Mouse (Mus musculus) MEL-GATA-1-ER (cell line): ENCODE measurements around the gene Vmn1r86.
"Not testable (repeated sequence)": the region's sequence is repeated elsewhere in the genome, so short reads cannot be mapped to it uniquely, and the experiment has no call there.

Source experiments
- DNase-seq: peaks from one replicate; pipeline ENCODE4 v3.0.0-alpha.2; 2012; ENCODE audit warnings: low read depth; ENCODE audit errors: extremely low read depth

Gene Vmn1r86

DNA sequence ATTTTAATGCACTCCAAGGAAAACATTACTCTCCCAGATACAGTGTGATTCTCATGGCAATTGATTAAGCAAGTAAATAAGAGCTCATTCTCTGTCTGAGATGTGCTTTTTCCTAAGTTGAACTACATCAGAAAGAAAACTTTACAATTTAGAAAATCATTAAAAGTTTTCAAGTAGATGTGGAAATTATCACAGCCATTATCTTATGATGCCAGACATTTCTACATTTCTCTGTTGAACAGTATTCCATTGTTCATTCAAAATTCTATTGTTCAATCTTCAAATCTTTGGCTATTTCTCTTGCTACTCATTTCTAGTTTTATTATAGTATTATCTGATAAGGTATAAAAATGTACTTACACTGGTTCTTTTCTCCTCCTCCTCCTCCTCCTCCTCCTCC is at the start of gene Vmn1r86:
TSS of gene Vmn1r86 (minus strand) at position 101 of the 400 bp plus-strand sequence.
- no peak for DNase-seq

DNA sequence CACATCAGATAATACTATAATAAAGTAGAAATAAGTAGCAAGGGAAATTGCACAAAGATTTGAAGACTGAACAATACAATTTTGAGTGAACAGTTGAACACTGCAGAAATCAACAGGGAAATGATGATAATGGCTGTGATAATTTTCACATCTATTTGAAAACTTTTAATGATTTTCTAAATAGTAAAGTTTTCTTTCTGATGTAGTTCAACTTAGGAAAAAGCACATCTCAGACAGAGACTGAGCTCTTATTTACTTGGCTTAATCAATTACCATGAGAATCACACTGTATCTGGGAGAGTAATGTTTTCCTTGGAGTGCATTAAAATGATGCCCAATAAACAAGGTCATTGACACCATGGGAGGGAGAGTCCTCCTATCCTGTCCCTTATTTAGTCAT is 39.6 kb upstream of the Vmn1r86 start, which contains the start of gene Vmn1r88:
TSS of gene Vmn1r88 (plus strand) at position 301 of the 400 bp plus-strand sequence.
- no peak for DNase-seq

DNA sequence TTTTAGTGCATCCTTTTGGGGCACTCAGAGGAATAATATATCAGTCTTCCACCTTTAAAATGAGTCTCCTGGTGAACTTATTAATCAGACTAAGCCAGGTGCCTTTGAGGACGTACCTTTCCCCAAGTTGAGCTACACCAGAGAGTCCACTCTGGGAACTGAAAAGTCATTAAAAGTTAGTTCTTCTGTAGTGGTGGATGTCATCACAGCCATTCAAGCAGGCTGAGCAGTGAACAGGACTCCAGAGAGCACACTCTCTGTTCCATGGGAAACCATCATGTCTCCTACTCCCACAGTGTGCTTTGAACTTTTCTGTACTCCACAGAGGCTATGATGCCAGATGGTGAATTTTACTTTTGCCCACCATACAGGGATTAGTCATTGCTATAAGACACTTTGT is 20.3 kb upstream of the Vmn1r86 start, which contains the start of gene Vmn1r87:
TSS of gene Vmn1r87 (minus strand) at position 101 of the 400 bp plus-strand sequence.
- DNase-seq = no peak

DNA sequence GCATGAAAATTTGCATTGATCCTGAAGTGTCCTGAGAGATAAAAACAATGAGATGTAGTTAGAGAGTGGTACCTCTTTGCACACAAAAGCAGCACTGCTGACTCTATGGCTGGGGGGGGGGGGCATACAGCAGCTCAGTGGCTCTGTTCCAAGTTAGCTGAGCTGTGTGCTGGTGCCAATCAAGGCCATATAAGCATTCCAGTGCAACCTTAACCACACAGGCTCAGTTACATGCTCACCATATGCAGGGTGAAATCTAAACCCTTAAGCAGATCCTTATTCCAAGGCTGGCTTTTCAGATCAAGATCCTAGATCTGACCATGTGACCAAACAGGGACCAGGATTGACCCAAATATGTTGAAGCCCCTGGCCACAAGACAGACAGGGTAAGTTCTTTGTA is 17.6 kb upstream of the Vmn1r86 start:
- no peak for DNase-seq

DNA sequence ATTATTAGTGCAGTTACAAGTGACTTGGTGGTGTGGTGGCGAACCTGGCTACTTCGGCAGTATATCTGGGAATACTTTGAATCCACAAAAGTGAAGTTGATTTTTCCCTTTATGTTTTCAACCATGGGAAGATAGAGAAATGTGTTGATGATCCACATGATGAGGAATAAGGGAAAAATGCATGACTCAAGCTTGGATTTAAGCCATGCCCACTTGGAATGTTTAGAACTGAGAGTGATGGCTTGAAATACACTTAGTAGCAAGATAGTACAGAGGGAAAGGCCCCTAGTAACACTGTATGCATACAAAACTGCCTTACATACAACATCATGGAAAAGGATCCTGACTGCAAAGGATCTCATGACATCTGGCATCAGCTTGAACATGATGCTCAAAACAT is 12.1 kb upstream of the Vmn1r86 start:
- DNase-seq = no peak

DNA sequence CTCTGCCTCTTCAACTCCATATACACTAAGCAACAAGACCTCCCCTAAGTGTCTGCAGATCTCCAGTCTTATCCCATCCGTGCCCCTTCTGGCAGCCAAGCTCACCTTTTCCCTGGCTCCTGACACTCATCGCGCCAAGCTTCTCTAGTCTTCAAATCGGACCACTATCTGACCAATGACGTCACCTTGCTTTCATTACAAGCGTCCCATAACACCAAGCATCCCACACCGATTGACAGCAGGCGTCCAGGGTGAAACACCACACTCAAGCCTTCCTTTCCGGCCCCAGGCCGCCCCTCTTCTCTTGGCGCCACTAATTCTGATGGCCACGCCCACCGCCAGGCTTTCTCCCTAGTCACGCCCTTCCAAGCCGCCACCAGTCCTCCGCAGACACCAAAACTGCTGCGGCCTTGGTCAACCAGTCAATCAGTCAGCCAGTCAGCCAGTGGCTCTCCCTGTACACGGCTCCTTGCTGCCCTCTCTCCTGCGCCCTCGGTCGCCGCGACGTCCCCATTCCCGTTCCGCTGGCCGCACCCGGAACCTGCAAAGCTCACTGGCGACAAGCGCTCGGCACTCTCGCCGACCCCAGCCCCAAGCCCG is 3.9 kb upstream of the Vmn1r86 start:
- peak; percentile 5 for DNase-seq

DNA sequence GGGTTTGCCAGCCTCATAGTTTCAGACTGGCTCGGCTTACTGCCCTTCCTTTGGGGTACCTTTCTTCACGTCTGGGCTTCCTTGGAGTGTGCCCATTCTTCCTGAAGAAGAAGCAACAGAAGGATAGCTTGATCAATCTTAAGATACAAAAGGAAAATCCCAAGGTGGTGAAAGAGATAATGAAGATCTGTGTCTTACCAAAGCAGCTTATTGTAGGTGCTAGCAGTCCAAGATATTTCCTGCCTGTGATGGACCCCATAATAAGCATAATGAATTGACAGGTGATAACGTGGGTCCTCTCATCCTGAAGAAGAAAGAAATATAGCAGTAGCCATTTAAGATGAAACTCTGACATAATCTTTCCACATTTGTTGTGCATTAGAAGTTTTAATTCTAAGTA is 24.6 kb downstream of the Vmn1r86 start, which contains the start of gene Vmn1r85:
TSS of gene Vmn1r85 (minus strand) at position 101 of the 400 bp plus-strand sequence.
- no peak for DNase-seq

DNA sequence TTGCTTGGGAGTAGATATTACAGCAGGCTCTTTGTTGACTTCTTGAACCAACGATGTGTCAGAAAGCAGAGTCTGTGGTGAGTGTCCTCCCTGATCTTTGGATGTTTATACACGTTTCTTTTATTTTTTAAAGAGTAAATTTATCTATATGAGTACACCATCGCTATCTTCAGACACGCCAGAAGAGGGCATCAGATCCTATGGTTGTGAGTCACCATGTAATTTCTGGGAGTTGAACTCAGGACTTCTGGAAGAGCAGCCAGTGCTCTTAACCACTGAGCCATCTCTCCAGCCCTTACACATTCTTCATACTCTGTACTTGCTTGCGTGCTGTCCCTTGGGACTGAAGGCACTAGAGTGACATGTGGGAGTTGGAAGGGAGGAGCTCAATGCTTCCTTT is 47.4 kb downstream of the Vmn1r86 start:
- no peak for DNase-seq

DNA sequence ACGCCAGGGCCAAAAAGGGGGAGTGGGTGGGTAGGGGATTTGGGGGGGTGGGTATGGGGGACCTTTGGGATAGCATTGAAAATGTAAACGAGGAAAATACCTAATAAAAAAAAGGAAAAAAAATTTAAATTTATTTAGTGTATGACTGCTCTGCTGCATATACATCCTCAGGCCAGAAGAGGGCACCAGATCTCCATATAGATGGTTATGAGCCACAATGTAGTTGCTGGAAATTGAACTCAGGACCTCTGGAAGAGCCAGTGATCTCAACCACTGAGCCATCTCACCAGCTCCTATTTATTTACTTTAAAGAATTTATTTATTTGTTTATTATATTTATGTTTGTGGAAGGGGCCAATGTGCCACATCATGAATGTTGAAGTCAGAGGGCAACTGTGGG is 56.3 kb downstream of the Vmn1r86 start:
- DNase-seq = not testable (repeated sequence)

DNA sequence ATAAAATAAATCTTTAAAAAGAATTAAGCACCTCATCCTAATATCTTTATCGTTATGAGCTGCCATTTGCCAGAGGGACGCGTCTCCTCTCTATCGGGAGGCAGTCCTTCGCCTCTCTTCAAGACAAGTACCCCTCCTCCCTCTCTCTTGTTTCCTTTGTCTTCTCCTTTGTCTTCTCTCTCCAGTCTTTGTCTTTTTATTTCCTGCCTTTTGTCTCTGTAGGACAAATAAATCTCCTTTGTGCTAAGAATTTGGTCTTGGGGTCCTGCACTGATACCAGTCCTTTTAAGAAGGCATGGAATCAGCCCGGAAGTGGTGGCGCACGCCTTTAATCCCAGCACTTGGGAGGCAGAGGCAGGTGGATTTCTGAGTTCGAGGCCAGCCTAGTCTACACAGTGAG is 60.2 kb downstream of the Vmn1r86 start:
- DNase-seq = no peak

DNA sequence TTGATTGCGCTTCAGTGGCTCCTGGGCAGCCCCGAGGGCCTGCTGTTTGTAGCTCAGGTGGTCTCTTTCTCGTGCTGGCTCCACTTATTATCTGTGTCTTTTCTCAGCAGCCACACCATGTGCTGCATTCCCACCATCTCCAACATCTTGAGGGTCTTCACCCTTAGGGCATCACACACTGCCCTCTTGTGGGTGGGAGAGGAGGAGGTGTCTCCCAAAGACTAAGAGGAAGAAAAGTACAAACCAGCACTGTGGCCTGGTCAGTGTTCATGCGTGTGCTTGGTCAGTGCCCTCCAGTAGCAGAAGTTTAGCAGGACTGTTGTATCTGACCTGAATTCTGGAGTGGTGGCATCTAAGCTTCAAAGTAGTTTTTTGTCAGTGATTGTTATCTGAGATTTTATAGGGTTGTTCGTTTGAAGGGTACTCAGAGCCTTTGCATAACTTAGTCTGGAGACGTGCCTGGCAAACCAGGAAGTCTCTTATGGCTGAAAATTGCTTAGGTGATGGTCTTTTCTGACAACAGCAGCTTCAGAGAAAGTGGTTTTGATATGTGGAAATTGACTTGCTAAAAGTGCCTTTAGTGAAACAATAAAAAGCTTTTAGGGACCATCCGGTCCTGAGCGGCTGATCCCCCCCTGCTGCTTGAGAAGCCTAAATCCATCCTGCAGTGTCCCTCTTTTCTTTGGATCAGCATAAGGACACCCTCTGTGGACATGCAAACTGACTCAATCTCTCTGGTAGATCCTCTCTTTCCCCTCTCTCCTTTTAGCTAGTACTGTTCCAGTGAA is 62.6 kb downstream of the Vmn1r86 start:
- DNase-seq = no peak

DNA sequence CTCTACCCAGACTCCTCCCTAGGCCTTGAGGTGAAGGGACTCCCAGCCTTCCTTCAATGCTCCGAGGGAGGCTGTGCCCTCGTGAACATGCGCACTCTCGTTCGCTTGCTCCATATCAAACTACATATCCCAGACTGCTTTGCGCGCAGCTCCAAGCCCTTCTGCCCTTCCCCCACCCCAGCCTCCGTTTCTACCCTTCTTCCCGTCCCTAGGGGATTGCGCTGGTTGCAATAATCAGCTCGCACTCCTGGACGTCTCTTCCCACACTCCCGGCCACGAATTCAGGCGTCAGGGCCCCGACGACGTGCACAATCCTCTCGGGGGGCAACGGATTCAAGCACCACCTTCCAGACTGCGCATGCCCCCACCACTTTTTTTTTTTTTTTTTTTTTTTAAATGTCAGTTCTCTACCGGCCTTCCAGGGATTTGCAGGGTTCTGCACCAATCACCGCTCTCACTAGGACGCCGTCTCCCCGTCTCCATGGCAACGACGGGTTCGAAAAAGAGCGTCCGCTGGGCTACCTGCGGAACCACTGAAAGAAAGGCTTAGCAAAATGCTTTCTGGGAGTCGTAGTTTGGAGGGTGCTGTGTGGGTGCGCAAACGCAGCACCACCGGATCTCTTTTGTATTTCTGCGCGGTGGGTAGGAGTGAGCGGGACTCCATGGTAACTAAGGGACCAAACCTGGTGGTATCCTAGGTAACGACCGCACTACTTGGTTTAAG is 65.3 kb downstream of the Vmn1r86 start, which contains the start of gene Mzf1:
TSS of gene Mzf1 (minus strand) at position 478 of the 724 bp plus-strand sequence.
- DNase-seq = peak; percentile 93

DNA sequence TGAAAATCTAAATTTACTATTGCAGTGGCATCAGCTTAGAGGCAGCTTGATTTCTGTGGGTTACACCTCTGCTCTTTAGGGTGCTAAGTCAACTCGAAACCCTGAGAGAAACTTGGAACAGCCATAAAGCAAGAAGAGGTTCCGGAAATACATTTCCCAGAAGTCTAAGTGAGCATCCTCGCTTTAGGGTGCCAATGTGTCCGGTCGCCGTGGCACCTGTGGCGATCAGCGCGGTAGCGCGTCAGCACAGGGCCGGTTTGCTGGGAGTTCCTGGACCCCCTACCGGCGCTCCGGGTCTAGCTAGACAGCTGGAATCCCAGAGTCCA is 65.8 kb downstream of the Vmn1r86 start:
- no peak for DNase-seq

DNA sequence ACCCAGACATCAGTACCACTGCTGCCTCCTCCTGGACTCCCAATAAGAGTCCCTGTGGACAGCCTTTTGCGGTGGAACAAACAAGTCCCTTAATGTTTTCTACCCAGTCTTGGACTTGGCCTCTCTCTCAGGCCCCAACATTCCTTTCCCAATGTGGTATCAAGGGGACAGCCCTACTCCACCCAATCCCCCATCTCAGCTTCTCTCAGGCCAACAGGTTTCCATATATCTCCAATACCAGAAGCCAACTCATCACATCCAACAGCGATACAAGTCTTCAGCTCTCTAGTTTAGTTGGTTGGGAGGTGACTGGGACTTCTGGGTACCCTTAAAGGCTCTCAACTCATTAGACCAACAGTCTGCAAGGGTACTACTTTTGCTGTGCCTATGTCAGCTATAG is 66.2 kb downstream of the Vmn1r86 start:
- no peak for DNase-seq

DNA sequence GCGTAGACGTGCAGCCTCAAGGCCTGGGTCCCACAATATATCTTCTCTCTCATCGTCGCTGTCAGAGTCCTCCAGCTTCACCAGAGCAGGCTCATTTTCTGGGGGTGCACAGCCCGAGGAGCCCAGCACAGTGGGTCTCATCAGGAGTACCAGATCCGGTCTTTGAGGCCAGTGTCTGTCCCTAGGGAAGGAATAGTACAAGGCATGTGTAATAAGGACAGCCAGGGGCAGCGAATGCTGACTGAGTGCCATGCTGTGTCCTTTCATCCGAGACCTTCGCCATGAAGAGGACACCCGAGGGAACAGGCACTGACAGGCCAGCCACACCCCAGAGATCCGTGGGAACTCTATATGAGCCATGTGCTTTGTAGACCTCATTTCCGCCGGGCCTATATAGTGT is 66.7 kb downstream of the Vmn1r86 start:
- DNase-seq = no peak
